Mouse (Mus musculus) Muller cell, postnatal 12 days (primary cell): ENCODE measurements at regions not wholly inside any gene's neighbourhood (a gene's known extent, or its start where the extent isn't known, plus 50 kb on each side); places are given as distances from the start of the nearest gene placed in this dataset.
"Not testable (repeated sequence)": the region's sequence is repeated elsewhere in the genome, so short reads cannot be mapped to it uniquely, and the experiment has no call there.

Experiments
- DNase-seq: peaks from one replicate; pipeline ENCODE4 v3.0.0-alpha.2; 2015; ENCODE audit errors: inconsistent ontology term

DNA sequence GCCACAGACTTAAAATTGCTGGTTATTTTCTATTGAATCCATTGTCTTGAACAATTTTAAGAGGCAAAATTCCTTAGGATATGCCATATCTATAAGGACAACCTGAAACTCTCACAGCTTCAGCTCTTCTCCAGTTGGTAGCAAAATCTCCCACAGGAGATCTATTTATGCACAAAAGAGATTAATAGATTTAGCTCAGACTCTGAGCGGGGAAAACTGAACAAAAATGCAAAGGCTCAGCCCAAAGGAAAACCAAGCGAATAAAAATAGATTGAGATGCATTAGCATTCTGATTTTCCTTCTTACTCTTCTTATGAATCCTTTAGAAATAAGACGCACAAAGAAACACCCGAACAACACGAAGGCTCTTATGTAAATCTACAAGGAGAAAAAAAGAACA lies 196.2 kb upstream of the Pcsk5 start:
- DNase-seq = no peak

DNA sequence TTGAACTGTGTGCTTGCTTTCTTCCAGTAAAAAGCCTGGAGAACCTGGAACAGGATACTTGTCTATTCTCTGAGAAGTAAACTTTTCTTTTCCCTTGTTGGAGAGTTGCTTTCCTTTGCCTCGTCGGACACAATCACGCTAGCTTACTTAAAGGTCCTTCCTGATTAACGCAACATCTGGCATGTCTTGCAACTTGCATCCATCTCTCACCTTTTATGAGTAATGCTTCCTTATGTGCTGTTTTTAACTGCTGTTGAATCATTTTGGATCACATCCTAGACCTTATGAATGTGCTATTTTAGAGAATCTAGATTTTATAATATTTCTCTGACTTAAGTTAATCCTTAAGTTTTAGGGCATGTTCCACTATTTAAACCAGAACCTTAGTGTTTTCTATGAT lies 188.4 kb upstream of the Pcsk5 start:
- DNase-seq = no peak

DNA sequence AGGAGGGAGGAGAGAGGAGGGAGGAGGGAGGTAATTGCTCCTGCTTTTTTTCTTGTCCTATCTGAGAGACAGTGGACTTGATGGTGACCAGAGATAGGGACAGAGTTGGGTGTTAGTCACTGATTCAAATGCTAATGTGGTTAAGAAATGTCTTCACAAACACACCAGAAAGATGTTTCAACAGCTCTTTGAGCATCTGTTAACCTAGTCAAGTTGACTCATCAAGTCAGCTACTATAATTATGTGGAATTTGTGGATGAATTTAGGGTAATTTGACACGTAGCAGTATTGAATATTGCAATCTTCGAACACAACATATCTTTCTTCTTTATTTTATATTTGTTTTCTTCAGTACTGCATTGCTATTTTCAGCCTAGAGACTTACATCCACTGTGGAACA lies 182.9 kb upstream of the Pcsk5 start:
- peak; percentile 5 for DNase-seq

DNA sequence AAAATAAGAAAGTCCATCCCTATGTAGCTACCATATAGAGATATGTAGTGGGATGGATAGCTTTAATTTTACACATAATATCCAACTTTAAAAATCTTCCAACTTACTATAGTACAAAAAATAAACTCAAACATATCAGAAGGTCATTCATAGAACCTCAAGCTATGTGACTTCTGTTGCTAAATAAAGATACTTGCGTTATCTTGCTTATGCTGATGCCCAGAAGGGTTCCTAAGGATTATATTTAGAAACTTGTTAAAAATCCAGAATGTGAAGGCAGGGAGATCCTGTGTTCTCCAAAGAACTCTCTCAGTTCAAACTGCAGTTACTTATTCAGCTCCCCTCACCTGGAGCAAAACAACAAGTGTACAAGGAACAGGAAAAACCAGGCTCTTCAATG lies 177.9 kb upstream of the Pcsk5 start:
- no peak for DNase-seq

DNA sequence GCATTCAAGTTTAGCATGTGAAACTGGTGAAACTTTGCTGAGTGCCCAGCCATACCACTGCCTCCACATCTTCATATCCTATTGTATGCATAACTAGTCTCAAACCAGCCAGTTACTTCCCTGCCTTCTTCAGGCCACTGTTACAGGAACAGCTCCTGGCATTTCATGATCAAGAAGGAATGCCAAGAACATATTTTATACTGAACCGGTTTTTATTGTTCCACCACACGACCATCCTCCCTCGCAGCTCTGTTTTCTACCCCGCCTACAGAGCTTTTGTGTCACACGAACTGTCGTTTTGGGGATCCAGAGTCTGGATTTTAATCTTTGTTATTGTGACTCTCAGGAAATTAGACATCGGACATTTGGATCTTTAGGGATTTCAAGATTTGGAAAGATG lies 174.6 kb upstream of the Pcsk5 start:
- no peak for DNase-seq

DNA sequence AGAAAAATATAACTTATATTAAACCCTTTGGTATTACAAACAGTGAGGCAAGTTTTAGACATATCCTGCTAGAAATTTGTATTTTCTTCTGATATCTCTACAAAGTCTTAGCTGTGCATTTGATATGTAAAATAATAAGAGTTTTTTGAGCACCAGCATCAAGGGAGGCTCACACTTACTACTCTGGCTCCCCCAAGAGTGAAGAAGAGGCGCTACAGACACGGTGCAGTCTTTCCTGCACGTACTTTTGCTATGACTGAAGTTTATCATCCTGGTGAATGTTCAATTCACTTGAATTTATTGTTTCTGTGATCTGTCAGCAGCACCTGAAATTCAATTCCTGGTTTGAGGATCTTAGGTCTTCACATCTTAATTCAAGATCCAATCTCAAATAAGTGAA lies 160.1 kb upstream of the Pcsk5 start:
- no peak for DNase-seq

DNA sequence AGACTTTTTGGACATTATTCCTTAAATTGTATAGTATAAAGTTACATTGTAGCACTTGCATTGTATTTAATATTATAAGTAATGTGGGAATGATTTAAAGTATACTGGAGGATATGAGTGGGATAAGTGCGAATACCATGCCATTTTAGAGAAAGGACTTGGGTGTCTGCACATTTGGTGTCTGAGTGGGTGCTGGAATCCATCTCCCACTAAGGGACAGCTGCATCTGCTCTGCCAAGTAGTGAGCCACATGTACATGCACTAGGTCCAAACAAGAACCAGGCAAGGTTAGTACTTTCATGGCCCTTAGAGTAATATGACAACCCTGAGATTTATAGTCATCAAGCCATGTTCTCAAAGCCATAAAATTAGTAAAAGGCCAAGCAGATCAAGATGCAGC lies 146.0 kb upstream of the Pcsk5 start:
- DNase-seq = no peak

DNA sequence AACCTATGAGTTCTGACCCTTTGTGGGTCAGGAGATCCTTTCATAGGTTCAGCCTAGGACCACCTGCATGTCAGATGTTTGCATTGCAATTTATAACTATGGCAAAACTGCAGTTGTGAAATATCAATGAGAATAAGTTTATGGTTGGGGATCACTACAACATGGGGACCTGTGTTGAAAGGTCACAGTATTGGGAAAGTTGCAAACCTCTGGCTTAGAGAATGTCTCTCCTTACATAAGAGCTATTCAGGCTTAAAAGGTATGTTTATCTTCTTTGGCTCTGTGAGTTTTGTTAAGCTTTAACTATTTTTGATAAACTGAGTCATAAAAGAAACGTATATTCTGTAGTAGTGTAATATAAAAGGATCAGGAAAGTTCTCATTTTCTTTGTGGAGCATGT lies 128.1 kb upstream of the Pcsk5 start:
- DNase-seq = no peak

DNA sequence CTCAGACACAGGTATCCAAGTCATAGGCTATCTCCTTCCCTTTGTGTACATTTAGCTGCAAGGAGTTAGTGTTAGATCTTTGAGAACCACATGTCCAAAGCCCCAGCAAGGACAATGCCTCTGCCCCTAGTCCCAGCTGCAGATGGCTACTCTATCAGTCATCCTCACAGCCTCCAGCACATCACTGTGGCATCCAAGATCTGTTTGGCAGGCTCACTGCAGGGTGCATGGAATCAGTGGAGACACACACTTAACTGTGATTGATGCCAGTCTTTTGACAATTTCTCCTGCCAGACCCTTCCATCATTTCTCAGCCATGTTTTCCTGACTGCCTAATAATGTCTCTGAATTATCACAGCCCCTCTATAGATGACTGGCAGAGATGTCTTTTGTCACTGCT lies 121.0 kb upstream of the Pcsk5 start:
- peak; percentile 72 for DNase-seq

DNA sequence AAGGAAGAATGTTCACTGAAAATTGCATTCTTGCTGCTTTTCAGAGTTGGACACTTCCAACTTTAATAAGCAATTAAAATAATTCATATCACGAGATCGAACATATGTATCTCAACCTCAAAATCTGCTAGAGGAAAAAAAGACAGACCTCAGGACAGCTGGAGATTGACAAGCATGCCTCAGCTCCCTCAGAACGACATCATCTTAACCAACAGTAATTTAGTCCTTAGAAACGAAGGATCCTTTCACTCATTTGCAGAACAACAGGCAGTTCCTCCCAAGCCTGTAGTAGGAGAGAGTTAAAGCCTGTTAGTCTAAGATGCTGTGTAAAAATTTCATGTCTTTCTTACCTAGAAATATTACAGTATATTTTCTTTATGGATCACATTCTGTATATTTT lies 95.2 kb upstream of the Pcsk5 start:
- no peak for DNase-seq

DNA sequence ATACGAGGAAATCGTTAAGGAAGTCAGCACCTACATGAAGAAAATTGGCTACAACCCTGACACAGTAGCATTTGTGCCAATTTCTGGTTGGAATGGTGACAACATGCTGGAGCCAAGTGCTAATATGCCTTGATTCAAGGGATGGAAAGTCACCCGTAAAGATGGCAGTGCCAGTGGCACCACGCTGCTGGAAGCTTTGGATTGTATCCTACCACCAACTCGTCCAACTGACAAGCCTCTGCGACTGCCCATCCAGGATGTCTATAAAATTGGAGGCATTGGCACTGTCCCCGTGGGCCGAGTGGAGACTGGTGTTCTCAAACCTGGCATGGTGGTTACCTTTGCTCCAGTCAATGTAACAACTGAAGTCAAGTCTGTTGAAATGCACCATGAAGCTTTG lies 89.7 kb upstream of the Pcsk5 start:
- DNase-seq = not testable (repeated sequence)

DNA sequence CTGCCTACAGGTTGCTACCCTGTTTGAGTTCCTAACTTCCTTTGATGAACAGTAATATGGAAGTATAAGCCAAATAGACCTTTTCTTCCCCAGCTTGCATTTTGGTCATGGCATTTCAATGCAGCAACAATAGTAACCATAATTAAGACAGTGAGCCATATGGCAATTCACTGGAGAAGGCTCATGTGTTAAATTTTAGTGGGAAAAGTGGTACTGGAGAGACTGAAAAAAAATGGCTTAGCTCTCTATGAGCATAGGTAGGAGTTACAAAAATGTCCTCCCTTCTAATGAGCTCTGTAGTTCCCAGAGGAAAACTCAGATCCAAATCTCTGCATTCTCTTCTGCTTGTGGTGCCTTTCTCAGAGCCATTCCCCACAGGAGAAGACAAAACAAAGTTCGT lies 70.1 kb upstream of the Pcsk5 start:
- no peak for DNase-seq

DNA sequence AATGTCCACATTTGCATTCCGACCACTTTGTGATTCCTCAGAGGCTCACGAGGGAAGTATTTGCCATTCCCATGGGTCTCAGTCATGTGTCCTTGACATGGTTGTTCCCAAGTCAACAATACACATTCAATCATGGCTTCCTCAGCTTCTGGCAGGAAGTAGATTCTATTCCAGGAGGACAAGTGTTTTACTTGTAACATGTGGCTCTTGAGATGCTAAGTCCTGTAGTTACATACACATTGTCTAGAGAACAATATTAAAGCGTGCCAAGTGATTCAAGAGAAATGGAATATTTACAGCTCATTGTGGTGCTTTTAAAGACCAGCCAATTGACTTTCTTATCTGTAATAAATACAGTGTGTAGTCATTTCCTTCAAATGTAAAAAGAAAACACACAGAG lies 66.7 kb upstream of the Pcsk5 start:
- no peak for DNase-seq

DNA sequence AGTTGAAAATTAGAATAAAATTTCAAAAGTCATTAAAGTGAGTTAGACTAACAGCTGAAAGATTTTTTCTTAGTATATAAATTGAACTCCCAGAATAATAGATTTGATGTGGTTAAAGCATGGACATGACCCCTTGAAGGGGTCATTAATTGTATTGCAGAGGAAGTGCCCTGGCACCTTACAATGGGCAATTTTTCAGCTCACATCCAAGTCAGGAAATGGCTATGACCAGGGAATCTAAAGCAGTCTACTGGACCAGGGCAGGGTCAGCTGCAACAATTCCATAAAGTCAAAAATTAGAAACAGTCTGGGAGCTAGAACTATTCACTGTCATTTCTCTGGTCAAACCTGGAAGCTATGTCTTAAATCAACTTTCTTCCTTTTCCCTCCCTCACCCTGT lies 55.2 kb upstream of the Pcsk5 start:
- DNase-seq = no peak
